In the genomic region with DNA sequence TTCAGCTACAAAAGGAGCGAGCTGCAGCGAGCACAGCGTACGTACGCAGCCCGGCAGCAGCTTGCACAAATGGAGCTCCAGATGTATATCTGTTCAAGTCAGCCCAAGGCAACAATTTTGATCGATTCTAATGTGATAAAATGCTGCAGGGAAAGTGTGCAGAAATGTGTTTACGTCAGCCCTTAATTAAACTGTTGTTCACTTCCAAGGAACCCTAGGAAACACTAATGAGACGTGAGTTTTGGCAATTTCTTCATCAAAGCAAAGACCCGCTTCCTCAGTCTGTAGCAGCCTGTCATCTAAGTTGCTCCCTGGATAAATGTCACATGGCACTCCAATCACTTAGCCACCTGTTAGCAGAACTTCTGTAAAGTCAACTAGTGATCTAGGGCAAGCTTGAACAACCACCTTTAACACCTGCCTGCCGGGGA, we compare ENCODE assay signal across 12 mouse cellular contexts.
DNase-seq lines count a peak whose midpoint lies in the region; ATAC-seq lines count a peak whose summit lies in the region.
"Had no signal": no experiment of that assay in that cellular context is flagged by ENCODE, and none has a peak within 500 bp of the region (broad histone marks: within the 10 kb centered on the region; RNA-seq: fewer than 3 reads in every experiment).

No protein-coding gene starts in this region.

- peaks cover 10% of the 10 kb centered on the region for H3K4me1 ChIP-seq in hindbrain, embryonic 15.5 days (replicated peaks)
- peaks cover 6% of the 10 kb centered on the region; the same call in 1 of the 2 replicates for H3K4me1 ChIP-seq in hindbrain, embryonic 12.5 days
- peaks cover 48% of the 10 kb centered on the region for H3K4me1 ChIP-seq in forebrain, embryonic 13.5 days
- H3K4me1 ChIP-seq in midbrain, embryonic 14.5 days (ENCODE audit: control insufficient read depth, insufficient read depth, low read length) = no peaks in the 10 kb centered on the region
- H3K4me1 ChIP-seq: megakaryocyte, embryonic 14.5 days had no signal

- no peaks in the 10 kb centered on the region for H3K36me3 ChIP-seq in hindbrain, embryonic 15.5 days
- H3K36me3 ChIP-seq in hindbrain, embryonic 12.5 days = no peaks in the 10 kb centered on the region
- H3K36me3 ChIP-seq in forebrain, embryonic 13.5 days (ENCODE audit: poor library complexity, severe bottlenecking) = no peaks in the 10 kb centered on the region
- H3K36me3 ChIP-seq in midbrain, embryonic 14.5 days (ENCODE audit: control insufficient read depth, insufficient read depth, low read length) = no peaks in the 10 kb centered on the region
- H3K36me3 ChIP-seq: heart, embryonic 15.5 days; kidney, embryonic 15.5 days had no signal

- 45% methylated on average over 11 of the region's 11 CpGs for WGBS in hindbrain, embryonic 15.5 days
- WGBS in hindbrain, embryonic 12.5 days = 77% methylated on average over 11 of the region's 11 CpGs
- 34% methylated on average over 11 of the region's 11 CpGs for WGBS in forebrain, embryonic 13.5 days
- WGBS in midbrain, embryonic 14.5 days = 55% methylated on average over 11 of the region's 11 CpGs

- H3K27me3 ChIP-seq in hindbrain, embryonic 15.5 days = no peaks in the 10 kb centered on the region
- H3K27me3 ChIP-seq in hindbrain, embryonic 12.5 days = no peaks in the 10 kb centered on the region
- H3K27me3 ChIP-seq in forebrain, embryonic 13.5 days = no peaks in the 10 kb centered on the region
- H3K27me3 ChIP-seq in midbrain, embryonic 14.5 days (ENCODE audit: control insufficient read depth, insufficient read depth, low read length) = no peaks in the 10 kb centered on the region
- H3K27me3 ChIP-seq: heart, embryonic 15.5 days; kidney, embryonic 15.5 days; megakaryocyte, embryonic 14.5 days had no signal

- H3K27ac ChIP-seq in hindbrain, embryonic 15.5 days (replicated peaks) = no peak overlapping the region
- no peak overlapping the region for H3K27ac ChIP-seq in hindbrain, embryonic 12.5 days
- 0 out of 2 replicates have a peak overlapping the region, but pooled peaks have one; percentile 15 for H3K27ac ChIP-seq in forebrain, embryonic 13.5 days
- H3K27ac ChIP-seq in midbrain, embryonic 14.5 days (replicated peaks; ENCODE audit: low read depth, low read length) = no peak overlapping the region
- H3K27ac ChIP-seq: heart, embryonic 15.5 days; kidney, embryonic 15.5 days had no signal

- no peak overlapping the region for H3K4me2 ChIP-seq in hindbrain, embryonic 15.5 days
- H3K4me2 ChIP-seq in hindbrain, embryonic 12.5 days (replicated peaks) = no peak overlapping the region
- H3K4me2 ChIP-seq in forebrain, embryonic 13.5 days = no peak overlapping the region
- H3K4me2 ChIP-seq in midbrain, embryonic 14.5 days (ENCODE audit: low read length) = no peak overlapping the region
- H3K4me2 ChIP-seq: heart, embryonic 15.5 days; kidney, embryonic 15.5 days; lung, embryonic 14.5 days had no signal

- ATAC-seq in hindbrain, embryonic 15.5 days (ENCODE audit: low FRiP score, low read depth) = peak; percentile 71; the same call in 1 of the 2 replicates
- ATAC-seq in hindbrain, embryonic 12.5 days (ENCODE audit: low FRiP score) = no peak
- peak; percentile 70 for ATAC-seq in forebrain, embryonic 13.5 days
- no peak for ATAC-seq in midbrain, embryonic 14.5 days (ENCODE audit: low FRiP score, low TSS enrichment)
- no peak for ATAC-seq in megakaryocyte, adult 5-6 weeks (ENCODE audit: poor library complexity, severe bottlenecking)

- H3K9ac ChIP-seq in hindbrain, embryonic 15.5 days = no peak overlapping the region
- no peak overlapping the region for H3K9ac ChIP-seq in hindbrain, embryonic 12.5 days
- no peak overlapping the region for H3K9ac ChIP-seq in forebrain, embryonic 13.5 days
- no peak overlapping the region for H3K9ac ChIP-seq in midbrain, embryonic 14.5 days (replicated peaks; ENCODE audit: low read length)
- H3K9ac ChIP-seq: heart, embryonic 15.5 days; kidney, embryonic 15.5 days; lung, embryonic 14.5 days had no signal

- no peaks in the 10 kb centered on the region for H3K9me3 ChIP-seq in hindbrain, embryonic 15.5 days
- H3K9me3 ChIP-seq in hindbrain, embryonic 12.5 days (replicated peaks) = no peaks in the 10 kb centered on the region
- no peaks in the 10 kb centered on the region for H3K9me3 ChIP-seq in forebrain, embryonic 13.5 days (replicated peaks)
- no peaks in the 10 kb centered on the region for H3K9me3 ChIP-seq in midbrain, embryonic 14.5 days (ENCODE audit: control insufficient read depth, low read length)
- H3K9me3 ChIP-seq: heart, embryonic 15.5 days; kidney, embryonic 15.5 days; megakaryocyte, embryonic 14.5 days had no signal

- peak; percentile 18 for DNase-seq in brain, adult 2 months (ENCODE audit: low read depth, low spot score)
- peak; percentile 32 for DNase-seq in midbrain, embryonic 14.5 days
- DNase-seq in layer of hippocampus, postnatal 25 days (ENCODE audit: extremely low spot score in 1 of 2, low spot score in 1 of 2) = no peak
- DNase-seq: cerebellum, adult 8-10 months; lung, embryonic 14.5 days had no signal

- H3K4me3 ChIP-seq in hindbrain, embryonic 15.5 days = no peak overlapping the region
- no peak overlapping the region for H3K4me3 ChIP-seq in hindbrain, embryonic 12.5 days
- no peak overlapping the region for H3K4me3 ChIP-seq in forebrain, embryonic 13.5 days
- no peak overlapping the region for H3K4me3 ChIP-seq in midbrain, embryonic 14.5 days (replicated peaks; ENCODE audit: low read depth, low read length)
- H3K4me3 ChIP-seq: heart, embryonic 15.5 days; kidney, embryonic 15.5 days; megakaryocyte, embryonic 14.5 days had no signal

Comparison
In these comparisons a context has a peak if more than half of its experiments do, and no peak if none do; other contexts are left out.
1. ATAC-seq: peak in hindbrain, embryonic 15.5 days (single experiment) and forebrain, embryonic 13.5 days (single experiment); none in hindbrain, embryonic 12.5 days (single experiment), midbrain, embryonic 14.5 days (single experiment) and megakaryocyte, adult 5-6 weeks (single experiment).
2. DNase-seq: peak in brain, adult 2 months (single experiment) and midbrain, embryonic 14.5 days (single experiment); none in layer of hippocampus, postnatal 25 days (0 of 2).